Mouse (Mus musculus) C2C12 (cell line): ENCODE data around the gene Rec114. TPM values are rescaled to one million over a fixed set of nuclear protein-coding genes. Genes with fewer than 3 reads are reported as not detected.

Experiments
- H3K27me3 ChIP-seq: one replicate; pipeline ENCODE4 v1.6.1; 2011; ENCODE audit not compliant: control insufficient read depth, insufficient read depth, insufficient read length
- H3K36me3 ChIP-seq: one replicate; pipeline ENCODE4 v1.6.1; 2011; ENCODE audit not compliant: control insufficient read depth, insufficient read depth
- H3K4me3 ChIP-seq: one replicate; pipeline ENCODE4 v1.5.1; 2011; ENCODE audit warnings: mild to moderate bottlenecking, control low read depth; ENCODE audit not compliant: poor library complexity, insufficient read depth, severe bottlenecking
- H3K79me2 ChIP-seq: one replicate; pipeline ENCODE4 v1.6.1; 2011; ENCODE audit not compliant: control insufficient read depth, insufficient read depth
- H3K79me3 ChIP-seq: one replicate; pipeline ENCODE4 v1.6.1; 2011; ENCODE audit warnings: low read depth, control low read depth
- H3ac ChIP-seq: one replicate; pipeline ENCODE3; 2011; ENCODE audit warnings: low read depth; ENCODE audit not compliant: control insufficient read depth, insufficient read length
- CEBPB ChIP-seq: IDR thresholded peaks from one replicate; pipeline ENCODE4 v1.6.1; 2011; ENCODE audit warnings: low read depth, mild to moderate bottlenecking, control low read depth, moderate library complexity
- CTCF ChIP-seq: IDR thresholded peaks from one replicate; pipeline ENCODE4 v1.5.1; 2011; ENCODE audit not compliant: control insufficient read depth, insufficient read depth, insufficient read length
- FOSL1 ChIP-seq: IDR thresholded peaks from one replicate; pipeline ENCODE4 v1.8.0; 2011; ENCODE audit warnings: mild to moderate bottlenecking, low read length; ENCODE audit not compliant: poor library complexity, insufficient read depth, severe bottlenecking
- MAX ChIP-seq: IDR thresholded peaks from one replicate; pipeline ENCODE4 v1.6.1; 2011; ENCODE audit warnings: mild to moderate bottlenecking, control low read depth
- MYOD1 ChIP-seq: IDR thresholded peaks from one replicate; pipeline ENCODE4 v1.6.1; 2011; ENCODE audit warnings: low read depth; ENCODE audit not compliant: control insufficient read depth, insufficient read length
- MYOG ChIP-seq: IDR thresholded peaks from one replicate; pipeline ENCODE4 v1.6.1; 2011; ENCODE audit not compliant: control insufficient read depth, insufficient read length; ENCODE audit errors: extremely low read depth
- USF1 ChIP-seq: IDR thresholded peaks from one replicate; pipeline ENCODE4 v1.6.1; 2011; ENCODE audit warnings: low read depth, mild to moderate bottlenecking, control low read depth, moderate library complexity
- polyA plus RNA-seq: library from polyadenylated mRNA; unstranded; fragments of >200 nt; fragmentation: generic; extraction: Trizol; gene quantifications from one replicate; pipeline ENCODE4 v1.2.1, GENCODE M21; 2012; ENCODE audit warnings: missing spikeins

The Rec114 gene
- polyA plus RNA-seq, 1 experiment: 1.1 TPM

DNA sequence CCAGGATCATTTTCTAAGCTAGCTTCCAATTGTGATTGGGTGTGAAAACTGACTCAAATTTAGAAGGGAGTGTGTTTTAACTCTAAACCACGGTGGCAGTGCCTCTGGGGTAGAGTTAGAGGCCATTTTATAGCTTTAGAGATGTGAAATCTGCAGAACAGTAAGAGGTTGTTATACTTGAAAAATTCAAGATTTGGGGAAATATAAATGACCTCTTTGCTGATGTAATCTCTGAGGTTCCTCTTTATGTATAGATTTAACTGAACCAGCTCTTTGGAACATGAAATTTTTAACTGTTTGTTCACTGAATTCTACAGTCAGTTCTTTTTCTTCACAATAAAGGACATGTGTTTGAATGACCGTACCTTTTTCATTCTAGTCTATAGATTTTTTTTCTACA is 113.3 kb downstream of the Rec114 start:
- H3K79me2 ChIP-seq: peaks cover 27% of the 10 kb centered on the region
- no peaks in the 10 kb centered on the region for H3K27me3 ChIP-seq
- TF ChIP-seq CEBPB (no peak), USF1 (no peak), MYOD1 (no peak), MYOG (no peak), CTCF (no peak), MAX (no peak), FOSL1 (no peak)
- H3K36me3 ChIP-seq: peaks cover 68% of the 10 kb centered on the region
- no peak overlapping the region for H3K4me3 ChIP-seq
- no peak overlapping the region for H3ac ChIP-seq
- peaks cover 7% of the 10 kb centered on the region for H3K79me3 ChIP-seq

DNA sequence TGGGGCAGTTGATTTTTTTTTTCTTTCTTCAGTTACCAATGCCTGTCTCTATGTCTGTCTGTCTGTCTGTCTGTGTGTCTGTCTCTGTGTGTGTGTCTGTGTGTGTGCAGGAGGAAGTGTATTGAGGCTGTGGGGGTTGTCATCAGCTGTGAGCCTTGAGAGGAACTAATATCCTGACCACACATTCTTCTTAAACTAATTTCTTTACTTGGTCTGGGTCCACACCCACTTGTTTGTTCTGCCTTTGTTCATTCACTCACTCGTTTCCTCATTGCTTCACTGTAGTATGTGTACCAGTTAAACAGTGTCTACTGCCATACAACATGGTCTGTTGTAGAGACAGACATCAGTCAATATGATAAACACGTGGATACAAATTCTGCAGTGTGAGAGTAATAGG is 116.6 kb downstream of the Rec114 start:
- no peak overlapping the region for H3K4me3 ChIP-seq
- no peak for TF ChIP-seq FOSL1
- no peak for TF ChIP-seq USF1
- no peak for TF ChIP-seq CEBPB
- no peaks in the 10 kb centered on the region for H3K27me3 ChIP-seq
- peaks cover 48% of the 10 kb centered on the region for H3K36me3 ChIP-seq
- peaks cover 56% of the 10 kb centered on the region for H3K79me2 ChIP-seq
- peaks cover 19% of the 10 kb centered on the region for H3K79me3 ChIP-seq
- no peak overlapping the region for H3ac ChIP-seq

DNA sequence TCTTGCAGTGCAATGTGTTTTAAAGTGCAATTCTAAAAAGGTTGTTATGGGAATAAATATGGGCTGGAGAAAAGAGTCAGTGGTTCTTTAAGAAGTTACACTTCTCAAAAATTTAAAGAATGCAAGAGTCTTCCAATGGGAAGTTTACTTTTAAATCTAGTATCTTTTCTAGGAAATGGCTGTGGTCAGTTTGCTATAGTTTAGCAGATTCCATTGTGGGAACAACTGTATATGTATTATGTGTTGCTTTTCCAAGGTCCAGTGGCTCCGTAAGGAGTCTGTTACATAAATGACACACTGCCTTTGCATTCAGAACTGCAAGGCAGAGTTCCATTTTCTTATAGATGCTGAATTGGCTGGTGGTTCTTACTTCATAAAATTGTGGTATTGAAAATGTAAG is 120.8 kb downstream of the Rec114 start:
- H3K79me3 ChIP-seq: peaks cover 57% of the 10 kb centered on the region
- peaks cover 16% of the 10 kb centered on the region for H3K36me3 ChIP-seq
- no peaks in the 10 kb centered on the region for H3K27me3 ChIP-seq
- TF ChIP-seq CEBPB: no peak
- no peak for TF ChIP-seq MAX
- no peak for TF ChIP-seq CTCF
- TF ChIP-seq MYOD1: no peak
- TF ChIP-seq FOSL1: no peak
- no peak overlapping the region for H3ac ChIP-seq
- H3K79me2 ChIP-seq: peaks cover 84% of the 10 kb centered on the region
- H3K4me3 ChIP-seq: no peak overlapping the region

DNA sequence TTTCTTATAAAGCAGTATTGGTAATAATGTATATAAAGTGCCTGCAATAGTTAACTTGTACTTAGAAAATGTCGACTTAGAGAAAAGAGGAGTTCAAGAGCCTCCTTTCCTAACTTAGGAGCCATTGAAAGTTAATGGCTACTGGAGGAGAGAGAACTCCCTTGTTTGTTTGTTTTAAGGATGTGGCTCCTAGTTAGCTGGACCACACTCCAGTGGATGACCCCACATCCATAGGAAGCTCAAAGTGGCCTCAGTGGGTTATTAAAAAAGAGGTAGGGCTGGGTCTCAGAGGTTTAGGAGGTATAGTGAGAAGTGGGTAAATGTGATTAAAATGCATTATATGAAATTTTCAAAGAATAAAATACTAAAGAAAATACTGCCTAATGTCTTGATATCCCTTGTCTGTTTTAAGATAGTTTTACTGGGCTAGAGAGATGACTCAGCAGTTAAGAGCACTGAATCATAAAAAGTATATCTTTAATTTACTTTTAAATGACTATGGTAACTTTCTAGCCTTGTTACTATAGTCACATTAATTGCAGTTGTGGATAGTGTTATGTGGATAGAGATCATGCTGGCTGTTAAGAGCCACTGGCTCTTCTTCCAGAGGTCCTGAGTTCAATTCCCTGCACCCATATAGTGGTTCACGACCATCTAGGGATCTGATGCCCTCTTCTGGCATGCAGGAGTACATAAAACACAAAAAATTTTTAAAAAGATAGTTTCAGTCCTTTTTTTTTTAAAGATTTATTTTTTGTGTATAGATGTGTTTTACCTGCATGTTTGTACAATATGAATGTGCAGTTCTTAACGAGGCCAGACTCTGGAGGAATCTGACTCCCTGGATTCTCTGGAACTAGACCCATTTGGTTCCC is 128.5 kb downstream of the Rec114 start:
- Histone ChIP-seq H3K79me2 (peaks cover 100% of the 10 kb centered on the region), H3K27me3 (no peaks in the 10 kb centered on the region), H3K79me3 (peaks cover 98% of the 10 kb centered on the region), H3ac (no peak overlapping the region), H3K4me3 (no peak overlapping the region), H3K36me3 (no peaks in the 10 kb centered on the region)
- no peak for TF ChIP-seq CTCF
- TF ChIP-seq CEBPB: no peak
- TF ChIP-seq MYOD1: no peak
- TF ChIP-seq MYOG: no peak
- TF ChIP-seq FOSL1: no peak
- TF ChIP-seq USF1: no peak

DNA sequence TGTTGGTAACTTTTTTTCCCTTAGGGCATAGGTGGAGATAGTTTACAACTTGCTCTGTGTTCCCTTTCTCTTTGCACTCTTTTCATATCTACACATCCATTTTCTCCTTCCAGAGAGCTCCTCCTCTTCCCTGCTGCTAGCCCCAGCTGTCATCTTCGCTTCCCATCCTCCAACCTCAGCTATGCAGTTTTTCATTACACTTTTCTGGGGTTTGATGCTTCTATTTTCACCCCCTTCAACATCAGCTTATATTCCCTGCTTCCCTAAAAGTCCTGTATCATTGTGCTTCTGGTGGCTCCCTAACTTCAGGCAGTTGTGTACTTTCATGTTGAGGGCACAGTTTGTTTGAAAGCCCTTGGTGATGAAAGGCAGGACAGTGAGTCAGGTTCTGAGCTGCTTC is 130.0 kb downstream of the Rec114 start:
- no peak overlapping the region for H3K4me3 ChIP-seq
- peaks cover 98% of the 10 kb centered on the region for H3K79me3 ChIP-seq
- no peak overlapping the region for H3ac ChIP-seq
- no peaks in the 10 kb centered on the region for H3K27me3 ChIP-seq
- peaks cover 100% of the 10 kb centered on the region for H3K79me2 ChIP-seq
- TF ChIP-seq FOSL1 (no peak), CEBPB (no peak), MYOD1 (no peak), CTCF (no peak), MAX (no peak), USF1 (no peak), MYOG (no peak)
- no peaks in the 10 kb centered on the region for H3K36me3 ChIP-seq

Other genes starting within 250 kb of the Rec114 start
- gene Cd276, start 188.5 kb downstream of the Rec114 start, polyA plus RNA-seq: 28.8 TPM
- 262 TPM for gene Nptn, start 161.7 kb downstream of the Rec114 start, polyA plus RNA-seq
- gene Hcn4, start 79.4 kb upstream of the Rec114 start, polyA plus RNA-seq: not detected